Mouse (Mus musculus) ES-Bruce4 (cell line): Measurements from ENCODE around the gene Kif18a. TPM values are rescaled to one million over a fixed set of nuclear protein-coding genes. Genes with fewer than 3 reads are reported as not detected.

Source experiments
- H3K27ac ChIP-seq: 2 replicates; pipeline ENCODE4 v1.5.1; 2012; ENCODE audit warnings: low read length, inconsistent platforms; ENCODE audit not compliant: insufficient read depth
- H3K27me3 ChIP-seq: 2 replicates; pipeline ENCODE4 v1.6.1; 2012; ENCODE audit warnings: mild to moderate bottlenecking, low read length, inconsistent platforms; ENCODE audit not compliant: control insufficient read depth, poor library complexity, insufficient read depth, severe bottlenecking
- H3K36me3 ChIP-seq: 2 replicates; pipeline ENCODE4 v1.6.1; 2012; ENCODE audit warnings: inconsistent platforms, mild to moderate bottlenecking, low read length, moderate library complexity; ENCODE audit not compliant: control insufficient read depth, poor library complexity, insufficient read depth, severe bottlenecking
- H3K4me1 ChIP-seq: one replicate; pipeline ENCODE4 v1.8.1; 2011; ENCODE audit warnings: low read length; ENCODE audit not compliant: control insufficient read depth, insufficient read depth
- H3K4me3 ChIP-seq: 2 replicates; pipeline ENCODE4 v1.5.1; 2011; ENCODE audit warnings: low read depth, mild to moderate bottlenecking, low read length
- H3K9ac ChIP-seq: 2 replicates; pipeline ENCODE4 v1.6.1; 2012; ENCODE audit warnings: low read depth, mild to moderate bottlenecking, inconsistent platforms; ENCODE audit not compliant: poor library complexity, severe bottlenecking
- H3K9me3 ChIP-seq: replicated peaks from 2 replicates; pipeline ENCODE4 v1.6.1; 2012; ENCODE audit warnings: mild to moderate bottlenecking, low read length, inconsistent platforms; ENCODE audit not compliant: control insufficient read depth, poor library complexity, insufficient read depth, severe bottlenecking
- CTCF ChIP-seq: IDR thresholded peaks from one replicate; pipeline ENCODE4 v1.8.1; 2011; ENCODE audit warnings: low read depth, low read length
- EP300 ChIP-seq: IDR thresholded peaks from 2 replicates; pipeline ENCODE4 v1.6.1; 2011; ENCODE audit warnings: low read depth, low read length; ENCODE audit not compliant: insufficient read depth
- POLR2A ChIP-seq: IDR thresholded peaks from one replicate; pipeline ENCODE4 v1.8.1; 2011; ENCODE audit warnings: low read length; ENCODE audit not compliant: insufficient read depth
- polyA plus RNA-seq: library from polyadenylated mRNA; stranded (reverse); fragments of >200 nt; gene quantifications from 2 replicates; pipeline ENCODE4 v1.2.4, GENCODE M21; 2011; ENCODE audit warnings: low read depth; ENCODE audit not compliant: missing spikeins, insufficient read depth, insufficient read length

Gene Kif18a
- polyA plus RNA-seq, 1 experiment = 49.9 TPM

- no peak overlapping the region for H3K9ac ChIP-seq
- H3K27me3 ChIP-seq = no peaks in the 10 kb centered on the region
- no peak overlapping the region for H3K4me3 ChIP-seq
- no peak overlapping the region for H3K27ac ChIP-seq
- TF ChIP-seq EP300 (no peak), CTCF (no peak), POLR2A (no peak)
- no peaks in the 10 kb centered on the region for H3K9me3 ChIP-seq
- H3K4me1 ChIP-seq = no peaks in the 10 kb centered on the region
- H3K36me3 ChIP-seq = peaks cover 2% of the 10 kb centered on the region; the same call in 1 of the 2 replicates
These were observed 64.8 kb downstream of the Kif18a start for GRCm38 (mm10) chr2:109345386-109345785.

DNA sequence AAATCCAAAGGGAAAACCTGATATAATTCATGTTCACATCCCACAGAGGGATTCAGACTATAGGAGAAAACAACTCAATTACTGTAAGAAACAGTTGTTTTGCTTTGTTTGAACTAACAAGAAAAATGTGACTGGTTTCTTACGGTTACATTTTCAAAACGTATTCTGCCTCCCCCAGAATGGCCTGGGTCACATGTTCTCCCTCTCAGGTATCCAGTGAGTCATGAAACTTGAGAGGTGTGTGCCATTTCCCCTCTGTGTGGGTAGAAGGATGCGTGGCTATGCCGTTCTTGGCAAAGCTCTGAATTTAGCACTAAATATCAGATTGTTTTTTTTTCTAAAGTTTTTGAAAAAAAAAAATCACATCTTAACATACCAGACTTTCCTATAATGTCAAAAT lies 68.2 kb downstream of the Kif18a start:
- Histone ChIP-seq H3K36me3 (no peaks in the 10 kb centered on the region), H3K4me1 (no peaks in the 10 kb centered on the region), H3K4me3 (no peak overlapping the region), H3K27ac (no peak overlapping the region), H3K9me3 (no peaks in the 10 kb centered on the region), H3K27me3 (no peaks in the 10 kb centered on the region), H3K9ac (no peak overlapping the region)
- TF ChIP-seq CTCF = no peak

DNA sequence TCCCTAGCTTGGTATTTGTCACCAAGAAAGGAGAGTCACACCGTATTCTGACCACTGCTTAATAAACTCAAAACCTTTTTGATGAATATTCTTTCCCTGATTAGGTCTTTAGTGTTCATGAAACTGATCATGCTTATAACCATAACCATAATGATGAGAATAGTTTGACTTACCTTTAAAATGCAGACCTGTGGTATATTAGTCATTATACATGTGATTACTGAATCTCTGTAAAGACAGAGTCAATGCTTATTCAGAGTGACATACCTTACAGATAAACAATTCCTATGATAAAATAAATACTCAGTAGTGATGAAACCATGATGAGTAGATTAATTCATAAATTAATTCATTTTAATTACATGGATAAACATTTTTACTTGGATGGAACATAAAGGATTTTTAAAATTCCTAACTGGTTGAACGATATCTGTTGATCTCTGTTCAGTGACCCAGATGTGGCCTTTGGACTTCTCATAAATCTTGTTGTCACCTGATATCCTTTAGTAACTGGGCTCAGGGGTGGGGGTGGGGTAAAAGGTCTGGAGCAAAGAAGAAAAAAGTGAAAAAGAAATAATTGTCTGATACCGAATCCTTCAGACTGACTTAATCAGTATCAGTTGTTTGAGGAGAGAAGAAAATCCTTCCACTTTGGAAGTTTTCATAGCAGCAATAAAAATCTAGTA lies 78.1 kb downstream of the Kif18a start:
- Histone ChIP-seq H3K9ac (no peak overlapping the region), H3K36me3 (no peaks in the 10 kb centered on the region), H3K27me3 (no peaks in the 10 kb centered on the region), H3K9me3 (no peaks in the 10 kb centered on the region), H3K27ac (no peak overlapping the region), H3K4me1 (no peaks in the 10 kb centered on the region), H3K4me3 (no peak overlapping the region)
- TF ChIP-seq EP300 (no peak), POLR2A (no peak), CTCF (no peak)

- Histone ChIP-seq H3K4me1 (no peaks in the 10 kb centered on the region), H3K9ac (no peak overlapping the region), H3K36me3 (no peaks in the 10 kb centered on the region), H3K4me3 (no peak overlapping the region), H3K27me3 (no peaks in the 10 kb centered on the region), H3K9me3 (no peaks in the 10 kb centered on the region), H3K27ac (no peak overlapping the region)
- TF ChIP-seq CTCF = no peak
- TF ChIP-seq POLR2A = no peak
- no peak for TF ChIP-seq EP300
These were observed 85.4 kb downstream of the Kif18a start for GRCm38 (mm10) chr2:109365962-109366361.

DNA sequence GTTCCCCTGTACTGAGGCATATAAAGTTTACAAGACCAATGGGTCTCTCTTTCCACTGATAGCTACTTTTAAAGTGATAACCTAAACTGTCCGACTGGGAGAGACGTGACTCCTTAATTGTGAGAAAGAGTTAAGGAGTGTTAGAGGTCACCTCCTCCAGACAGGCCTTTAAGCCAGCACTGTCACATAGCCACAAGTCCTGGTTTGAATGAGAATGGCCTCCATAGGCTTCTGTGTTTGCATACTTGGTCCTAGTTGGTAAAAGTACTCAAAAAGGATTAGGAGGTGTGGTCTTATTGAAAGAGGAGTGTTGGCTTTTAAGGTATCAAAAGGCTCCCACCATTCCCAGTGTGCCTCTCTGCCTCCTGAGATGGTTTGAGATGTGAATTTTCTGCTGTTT lies 94.3 kb downstream of the Kif18a start:
- Histone ChIP-seq H3K27ac (no peak overlapping the region), H3K27me3 (no peaks in the 10 kb centered on the region), H3K4me1 (no peaks in the 10 kb centered on the region), H3K9ac (no peak overlapping the region), H3K36me3 (no peaks in the 10 kb centered on the region), H3K9me3 (no peaks in the 10 kb centered on the region), H3K4me3 (no peak overlapping the region)
- TF ChIP-seq POLR2A = no peak
- no peak for TF ChIP-seq EP300
- TF ChIP-seq CTCF = no peak

DNA sequence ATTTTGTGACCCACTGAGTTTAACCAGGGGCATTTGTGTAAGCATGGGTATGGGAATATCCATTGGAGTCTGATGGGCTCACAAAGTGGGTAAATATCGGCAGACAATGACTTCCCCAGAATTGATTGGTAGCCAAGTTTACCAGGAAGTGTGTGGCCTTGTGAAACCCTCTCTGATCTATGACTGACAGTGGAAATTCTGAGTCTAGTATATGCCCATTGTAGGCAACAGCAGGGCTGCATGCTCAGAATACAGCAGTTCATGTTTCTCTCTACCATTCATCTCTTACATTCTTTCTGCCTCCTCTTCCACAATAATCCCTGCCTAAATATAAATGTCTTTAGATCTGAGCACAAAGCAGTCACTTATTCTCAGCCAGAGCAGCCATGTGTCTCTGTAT lies 103.5 kb downstream of the Kif18a start:
- TF ChIP-seq POLR2A (no peak), CTCF (no peak), EP300 (no peak)
- H3K4me1 ChIP-seq = no peaks in the 10 kb centered on the region
- no peak overlapping the region for H3K27ac ChIP-seq
- no peak overlapping the region for H3K9ac ChIP-seq
- no peaks in the 10 kb centered on the region; the same call in 1 of the 2 replicates for H3K27me3 ChIP-seq
- H3K36me3 ChIP-seq = no peaks in the 10 kb centered on the region
- no peak overlapping the region for H3K4me3 ChIP-seq
- H3K9me3 ChIP-seq = no peaks in the 10 kb centered on the region
